Mouse (Mus musculus): Measurements from ENCODE around the gene Zdhhc9. TPM values are rescaled to one million over a fixed set of nuclear protein-coding genes. Genes with fewer than 3 reads are reported as not detected.

Gene Zdhhc9
- polyA plus RNA-seq (2015; fragmentation: Nextera tagmentation; extraction: Ambion mirVana): 2.1 and 2.9 TPM in 2 replicates

GRCm38 (mm10) chrX:48208519-48209185 lies at the start of gene Zdhhc9:
Gene Zdhhc9, minus strand, starts transcription at chrX:48208878.

DNA sequence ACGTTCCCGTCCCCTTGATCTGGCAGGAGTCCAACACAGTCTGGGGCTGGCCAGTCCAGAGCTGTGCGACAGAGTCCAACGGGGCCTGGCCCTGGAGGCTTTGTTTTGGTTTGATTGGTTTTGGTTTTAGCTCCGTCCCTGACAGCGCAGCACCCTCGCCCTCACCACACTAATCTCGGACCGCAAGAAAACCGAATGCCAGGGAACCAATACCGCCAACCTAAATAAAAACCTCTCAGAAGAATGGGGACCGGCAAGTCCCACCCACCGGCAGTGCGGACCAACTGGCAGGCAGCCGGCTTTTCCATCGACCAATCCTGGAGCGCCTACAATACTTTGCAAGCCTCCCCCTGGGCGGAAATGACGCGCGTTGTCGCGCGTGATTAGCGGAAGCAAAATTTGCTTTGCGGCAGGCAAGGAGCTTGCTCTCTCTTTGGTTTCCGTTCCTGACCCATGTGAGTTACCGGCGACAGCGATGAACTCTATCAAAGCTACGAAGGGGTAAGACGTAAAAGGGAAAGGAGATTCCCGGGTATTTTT lies 47.9 kb upstream of the Zdhhc9 start, which contains the start of gene Utp14a:
Gene Utp14a (plus strand): TSS at position 395 of the 540 bp plus-strand sequence.

GRCm38 (mm10) chrX:48146262-48146661 lies 62.4 kb downstream of the Zdhhc9 start, which contains the start of gene Sash3:
Gene Sash3, plus strand, starts transcription at chrX:48146436.

Other genes with a start within 250 kb of the Zdhhc9 start
- 0.42 and 0.80 TPM in 2 replicates for gene Apln, start 174.0 kb downstream of the Zdhhc9 start, polyA plus RNA-seq (2015; fragmentation: Nextera tagmentation; extraction: Ambion mirVana)
- 0.41 and 0.58 TPM in 2 replicates for gene Xpnpep2, start 100.2 kb downstream of the Zdhhc9 start, polyA plus RNA-seq (2015; fragmentation: Nextera tagmentation; extraction: Ambion mirVana)
- gene Sash3, start 62.4 kb downstream of the Zdhhc9 start, polyA plus RNA-seq (2015; fragmentation: Nextera tagmentation; extraction: Ambion mirVana): 16.5 and 23.6 TPM in 2 replicates
- gene Utp14a, start 48.0 kb upstream of the Zdhhc9 start, polyA plus RNA-seq (2015; fragmentation: Nextera tagmentation; extraction: Ambion mirVana): 17.5 and 17.9 TPM in 2 replicates
- gene Bcorl1, start 132.5 kb upstream of the Zdhhc9 start, polyA plus RNA-seq (2015; fragmentation: Nextera tagmentation; extraction: Ambion mirVana): 2.5 and 3.0 TPM in 2 replicates